Mouse (Mus musculus): ENCODE measurements around the gene Cbln3.

The Cbln3 gene

DNA sequence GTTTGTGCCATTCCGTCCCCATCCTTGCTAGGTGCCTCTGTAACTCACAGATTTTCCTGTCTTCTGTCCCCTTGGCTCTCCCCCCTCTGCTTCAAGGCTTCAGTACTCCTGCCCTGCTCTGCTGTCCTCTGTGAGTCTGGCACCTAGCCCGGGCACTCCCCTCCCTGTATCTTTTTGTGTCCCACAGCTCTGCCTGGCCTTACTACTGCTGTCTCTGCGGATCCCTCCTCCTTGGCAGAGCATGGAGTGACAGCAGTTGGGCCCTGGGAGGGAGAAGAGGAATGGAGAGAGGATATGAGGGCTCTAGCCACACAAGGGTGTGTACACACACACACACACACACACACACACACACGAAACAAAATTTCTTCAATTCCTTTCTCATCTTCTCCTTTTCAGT lies at the start of gene Cbln3:
Gene Cbln3 (minus strand): TSS at position 227 of the 400 bp plus-strand sequence.
- no peak for DNase-seq

DNA sequence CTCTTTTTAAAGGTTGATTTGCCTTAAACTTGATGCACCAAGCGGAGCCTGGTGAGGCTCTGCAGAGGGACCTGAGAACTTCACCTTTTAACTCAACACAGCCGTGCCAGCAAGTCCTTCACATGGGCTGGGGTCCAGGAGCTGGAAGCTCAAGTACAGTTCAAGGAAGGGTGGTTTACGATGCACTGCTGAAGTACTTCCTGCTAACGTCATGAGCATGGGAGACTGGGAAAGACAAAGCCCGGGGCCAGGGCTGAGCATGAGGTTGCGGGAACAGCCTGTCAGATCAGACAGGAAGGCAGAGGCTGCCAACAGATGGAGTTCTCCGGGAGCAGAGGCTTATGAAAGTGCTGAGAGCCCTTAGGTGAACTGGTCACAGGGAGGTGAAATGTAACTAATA lies 49.4 kb upstream of the Cbln3 start:
- DNase-seq: no peak

DNA sequence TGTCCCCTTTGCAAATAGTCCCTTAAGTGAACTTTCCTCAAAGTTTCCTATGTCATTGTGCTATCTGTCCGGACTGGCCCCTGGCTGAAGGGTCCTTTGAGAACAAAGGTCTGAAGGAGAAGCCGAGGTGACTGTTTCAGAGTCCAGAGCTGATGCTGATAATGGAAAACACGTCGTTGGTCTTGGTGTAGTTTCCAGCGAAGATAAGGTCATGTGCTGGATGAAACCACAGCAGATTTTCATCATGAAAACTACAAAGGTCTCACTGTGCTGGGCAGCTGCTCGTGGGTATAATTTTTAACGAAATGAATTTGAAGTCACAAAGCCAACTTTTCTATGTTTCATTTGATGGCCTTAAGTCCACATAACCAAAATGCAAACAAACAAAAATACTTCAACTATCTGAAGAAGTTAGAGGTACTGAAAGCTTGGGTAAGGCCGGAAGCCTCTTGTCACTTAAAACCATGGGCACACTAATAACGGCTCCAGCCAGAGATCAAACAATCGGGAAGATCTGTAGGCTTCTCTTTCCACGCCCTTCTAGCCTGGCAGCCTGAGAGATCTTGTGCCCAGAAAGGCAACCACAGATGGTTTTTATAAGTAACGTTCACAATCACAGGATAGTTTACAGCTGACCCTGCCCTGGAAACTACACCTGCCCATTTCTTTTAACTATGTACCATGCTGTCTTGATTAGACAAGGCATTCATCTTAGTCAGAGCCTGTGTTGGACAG lies 45.2 kb upstream of the Cbln3 start:
- no peak for DNase-seq

DNA sequence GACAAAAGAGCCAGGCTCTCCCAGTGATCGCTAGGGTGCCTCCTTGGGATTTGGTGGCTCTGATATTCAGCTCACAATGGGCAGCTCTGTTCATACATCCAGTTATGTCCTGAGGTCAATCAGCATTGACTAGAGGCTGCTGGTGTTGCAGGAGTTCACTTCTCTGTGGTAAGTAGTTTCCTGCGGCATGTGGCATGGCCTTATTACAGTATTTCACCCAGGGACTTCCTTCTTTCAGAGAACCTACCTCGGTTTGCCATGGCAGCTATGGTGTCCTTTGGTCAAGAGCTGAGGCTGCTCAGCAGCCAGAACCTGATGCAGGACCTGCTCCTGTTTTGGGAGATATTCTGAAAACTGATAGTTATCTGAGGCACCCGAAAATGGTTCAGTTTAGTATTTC lies 42.7 kb upstream of the Cbln3 start:
- DNase-seq: no peak

DNA sequence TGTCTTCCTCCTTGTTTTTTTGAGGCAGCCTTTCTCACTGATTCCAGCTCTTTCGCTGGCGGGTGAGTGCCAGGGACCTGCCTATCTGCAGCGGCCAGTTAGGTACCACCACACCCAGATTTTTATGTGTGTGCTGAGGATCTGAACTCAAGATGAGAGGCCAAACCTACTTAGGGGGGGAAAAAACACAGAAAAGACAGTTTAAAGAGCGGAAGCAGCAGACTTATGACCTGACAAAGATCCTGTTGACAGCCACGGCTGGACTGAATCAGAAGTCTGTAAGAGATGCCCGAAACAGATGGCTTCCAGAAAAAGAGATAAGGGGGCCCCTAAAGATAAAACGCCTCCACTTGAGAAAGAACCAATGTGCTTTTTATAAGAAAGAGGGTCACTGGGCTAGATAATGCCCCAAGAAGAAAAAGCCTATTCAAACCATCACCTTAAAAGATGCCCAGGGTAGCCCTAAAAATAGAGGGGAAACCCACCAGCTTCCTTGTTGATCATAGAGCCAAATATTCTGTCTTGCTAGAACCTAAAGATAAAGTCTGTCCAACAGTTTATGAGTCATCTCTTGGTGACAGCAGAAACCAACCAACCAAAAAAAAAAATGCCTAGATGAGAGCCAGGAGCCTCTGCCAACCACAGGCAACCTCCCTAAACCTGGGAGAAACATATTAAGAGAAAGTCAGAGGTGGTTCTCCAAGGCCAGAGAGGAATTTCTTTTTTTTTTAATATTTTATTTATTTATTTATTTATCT lies 38.5 kb upstream of the Cbln3 start:
- DNase-seq: no peak

DNA sequence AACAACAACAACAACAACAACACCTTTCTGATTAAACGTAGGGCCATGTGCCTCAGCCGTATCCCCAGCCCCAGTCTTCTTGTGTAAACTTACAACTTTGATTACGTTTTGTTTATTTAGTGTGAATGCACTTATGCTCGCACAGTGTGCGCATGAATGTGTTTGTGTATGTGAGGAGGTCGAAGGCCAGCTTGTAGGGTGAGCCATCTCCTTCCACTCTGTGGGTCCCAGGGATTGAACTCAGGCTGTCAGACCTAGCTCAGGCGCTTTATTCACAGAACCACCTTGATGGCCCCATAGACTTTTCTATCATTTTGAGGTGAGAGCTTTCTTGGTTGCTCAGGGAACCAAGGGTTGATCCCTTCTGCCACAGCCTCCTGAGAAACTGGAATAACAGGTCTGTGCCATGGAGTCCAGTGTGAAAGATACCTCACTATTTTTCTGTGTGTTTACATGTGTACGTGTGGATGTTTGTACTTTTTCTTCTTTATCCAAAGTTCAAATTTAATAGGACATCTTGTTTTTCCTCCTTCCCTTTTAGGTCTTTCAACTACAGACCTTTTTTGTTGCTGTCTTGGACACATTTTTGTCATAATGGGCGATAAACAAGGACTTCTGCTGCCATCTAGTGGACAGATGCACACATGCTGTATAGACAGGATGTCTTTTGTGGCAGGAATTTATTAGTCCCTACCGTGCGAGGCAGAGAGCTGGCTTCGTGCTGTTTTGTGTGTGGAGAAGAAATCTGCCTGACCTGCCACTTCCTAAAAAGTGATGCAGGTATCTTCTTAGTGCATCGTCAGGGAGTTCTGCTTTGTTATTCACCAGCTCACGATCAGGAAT lies 34.3 kb upstream of the Cbln3 start:
- DNase-seq: peak in 1 of 2 experiments; percentile 55

DNA sequence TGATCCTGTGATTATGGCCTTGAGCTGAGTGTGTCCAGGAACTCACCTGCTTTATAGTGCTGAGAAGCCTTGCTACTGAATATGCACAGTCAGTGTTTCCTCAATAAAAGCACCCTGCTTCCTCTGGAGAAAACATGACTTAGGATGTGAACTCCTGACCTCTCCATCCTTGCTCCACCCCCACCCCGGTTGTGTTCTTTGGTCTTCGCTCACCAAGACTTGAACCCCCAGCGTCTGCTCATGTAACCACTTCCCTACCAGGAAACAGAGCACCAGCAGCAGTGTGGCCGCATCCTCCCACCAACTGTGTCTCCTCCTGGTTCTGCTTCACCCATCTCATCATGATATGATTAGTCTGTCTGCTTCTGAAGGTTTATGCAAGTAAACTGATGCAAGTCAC lies 29.2 kb upstream of the Cbln3 start:
- DNase-seq: no peak

DNA sequence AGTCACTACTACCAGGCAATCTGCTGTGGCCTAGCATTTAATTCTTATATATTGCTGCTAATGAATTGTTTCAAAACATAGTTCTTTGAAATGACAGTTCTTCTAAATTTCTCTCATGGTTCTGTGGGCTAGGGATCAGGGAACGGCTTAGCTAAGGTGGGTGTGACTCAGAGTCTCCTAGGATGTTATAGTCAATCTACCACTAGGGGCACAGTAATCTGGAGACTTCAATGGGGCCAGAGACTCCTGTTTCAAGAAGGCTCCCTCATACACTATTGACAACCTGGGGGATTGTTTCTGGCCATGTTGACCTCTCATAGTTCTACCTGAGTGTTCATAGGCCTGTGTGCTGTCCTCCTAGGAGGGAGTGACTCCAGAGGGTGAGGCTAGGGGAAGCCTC lies 21.3 kb upstream of the Cbln3 start:
- DNase-seq: no peak

DNA sequence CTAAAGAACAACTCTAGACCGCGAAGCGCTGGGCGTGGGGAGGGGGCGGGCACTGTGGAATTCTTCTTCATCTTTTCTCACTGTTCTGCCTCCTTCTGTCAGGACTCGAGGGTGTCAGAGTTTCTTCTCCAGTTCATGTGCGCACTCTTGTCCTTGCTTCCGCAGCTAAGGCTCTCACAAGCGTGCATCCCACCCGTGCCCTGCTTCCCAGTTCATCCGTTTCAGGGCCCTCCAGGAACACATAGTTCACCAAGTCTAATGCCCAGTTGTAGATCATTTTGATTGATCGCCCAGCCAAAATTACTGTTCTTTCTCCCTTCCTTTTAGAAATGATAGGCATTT lies 16.2 kb upstream of the Cbln3 start:
- no peak for DNase-seq

DNA sequence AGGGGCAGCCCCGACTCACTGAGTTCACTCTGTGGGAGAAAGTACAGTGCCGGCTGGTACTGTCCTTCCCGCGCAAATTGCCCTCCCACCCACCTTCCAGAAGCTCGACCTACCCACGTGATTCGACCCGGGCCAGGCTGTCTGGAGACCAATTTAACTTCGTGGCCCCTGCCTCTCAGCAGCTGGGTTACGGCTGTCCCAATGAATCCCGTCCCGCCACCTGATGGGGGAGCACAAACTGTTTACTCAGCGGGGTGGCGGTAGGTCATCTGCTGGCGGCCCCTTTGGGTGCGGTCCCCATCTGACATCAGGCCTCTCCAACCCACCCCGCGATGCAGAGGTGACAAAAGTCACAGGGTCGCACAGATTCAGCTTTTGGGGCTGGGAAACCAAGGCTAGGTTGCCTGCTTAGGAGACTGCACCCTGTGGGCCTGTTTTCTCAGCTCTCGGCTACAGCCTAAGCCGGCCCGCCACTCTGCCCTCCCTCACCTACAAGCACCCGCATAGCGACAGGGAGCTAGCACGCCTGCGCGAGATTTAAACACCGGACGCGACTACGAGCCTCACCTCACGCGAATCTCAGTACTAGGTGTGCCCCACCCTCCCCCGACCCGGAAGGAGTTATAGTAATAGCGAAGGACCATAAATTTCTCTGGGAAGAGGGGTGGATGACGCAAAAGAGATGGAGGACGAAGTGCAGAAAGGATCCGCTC lies 15.7 kb upstream of the Cbln3 start, which contains the start of gene Sdr39u1:
Gene Sdr39u1 (minus strand): TSS at position 593 of the 713 bp plus-strand sequence.
- peak; percentile 77 for DNase-seq

DNA sequence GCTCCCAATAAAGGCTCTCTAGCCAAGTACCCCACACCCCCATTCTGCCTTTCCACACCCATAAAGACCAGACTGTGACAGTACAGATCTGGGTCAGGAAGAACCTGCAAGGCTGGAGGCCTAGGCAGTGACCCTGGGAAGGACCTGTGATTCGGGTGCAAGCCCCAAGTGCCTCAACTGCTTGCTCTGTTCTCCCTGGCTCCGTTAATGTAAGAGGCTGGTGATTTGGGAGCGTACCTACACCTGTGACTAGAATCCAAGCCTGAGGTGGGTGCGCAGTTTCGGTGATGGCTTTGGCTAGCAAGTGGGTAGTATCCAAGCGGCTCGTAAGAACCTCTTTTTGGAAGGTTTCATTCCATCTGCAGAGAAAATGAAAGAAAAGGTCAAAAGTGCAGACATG lies 14.8 kb upstream of the Cbln3 start:
- no peak for DNase-seq

DNA sequence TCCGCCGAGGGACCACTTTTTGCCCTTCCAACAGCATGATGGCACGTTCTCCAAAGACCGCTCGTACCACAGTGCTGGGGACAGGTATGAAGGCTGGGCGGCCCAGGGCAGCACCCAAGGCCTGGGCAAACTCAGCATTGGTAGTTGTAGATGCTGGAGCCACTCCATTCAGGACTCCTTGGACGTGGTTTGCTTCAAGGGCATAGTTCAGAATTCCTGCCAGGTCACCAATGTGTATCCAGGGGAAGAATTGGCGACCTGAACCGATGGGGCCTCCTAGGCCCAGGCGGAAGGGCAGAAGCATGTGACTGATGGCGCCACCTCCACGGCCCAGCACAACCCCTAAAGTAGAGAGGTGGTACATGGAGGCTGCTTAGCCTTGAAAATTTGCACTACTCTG lies 13.5 kb upstream of the Cbln3 start:
- DNase-seq: no peak

DNA sequence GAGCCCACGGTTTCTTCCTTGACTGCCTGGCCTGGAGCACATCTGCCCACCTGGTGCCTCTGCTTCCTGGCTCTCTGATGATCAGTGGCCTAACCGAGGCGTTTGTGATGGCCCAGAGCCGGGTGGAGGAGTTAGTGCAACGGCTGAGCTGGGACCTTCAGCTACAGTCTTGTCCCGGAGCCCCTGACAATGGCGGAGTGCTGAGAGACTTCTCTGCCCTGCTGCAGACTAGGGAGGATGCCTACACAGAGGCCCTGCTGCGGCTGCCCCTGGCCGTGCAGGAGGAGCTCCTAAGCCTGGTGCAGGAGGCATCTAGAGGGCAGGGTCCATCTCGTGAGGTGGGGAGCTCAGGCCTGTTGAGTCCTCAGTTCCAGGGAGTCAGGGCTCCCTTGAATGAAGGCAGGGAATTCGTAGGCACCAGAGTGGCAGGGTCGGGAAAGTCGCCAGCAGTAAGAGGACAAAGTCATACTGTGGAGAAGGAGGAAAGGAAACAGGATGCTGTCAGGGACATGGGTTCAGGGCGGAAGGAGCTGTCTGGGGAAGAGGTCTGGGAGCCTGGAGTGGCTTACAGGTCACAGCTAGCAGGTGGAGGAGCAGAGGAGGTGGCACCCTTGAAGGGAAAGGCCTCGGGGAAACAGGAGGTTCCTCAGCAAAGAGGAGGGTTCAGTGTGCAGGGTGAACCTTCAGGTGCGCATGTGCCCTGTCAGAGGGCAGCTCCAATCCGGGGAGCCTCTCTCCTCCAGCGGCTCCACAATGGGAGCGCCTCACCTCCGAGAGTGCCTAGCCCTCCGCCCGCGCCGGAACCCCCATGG lies 2.6 kb upstream of the Cbln3 start:
- DNase-seq: no peak

DNA sequence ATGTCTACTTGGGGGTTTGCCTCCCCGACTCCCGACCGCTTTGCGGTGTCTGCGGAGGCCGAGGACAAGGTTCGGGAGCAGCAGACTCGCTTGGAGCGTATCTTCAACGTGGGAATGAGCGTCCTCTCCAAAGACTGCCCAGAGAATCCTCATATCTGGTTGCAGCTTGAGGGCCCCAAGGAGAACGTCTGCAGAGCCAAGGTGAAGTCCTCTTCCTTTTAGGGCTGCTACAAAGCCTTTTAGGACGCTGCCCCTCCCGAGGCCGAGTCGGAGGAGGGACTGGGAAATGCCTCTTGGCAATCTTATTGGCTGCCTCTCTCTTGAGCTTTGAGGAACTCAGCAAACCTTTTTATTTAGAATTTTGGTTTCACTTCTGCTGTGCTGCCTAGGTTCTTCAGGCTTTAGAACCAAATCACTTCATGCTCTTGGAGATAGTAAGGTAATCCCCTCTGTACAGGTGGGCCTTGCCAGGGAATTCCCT lies 1.6 kb upstream of the Cbln3 start:
- DNase-seq: peak; percentile 65 to 69

DNA sequence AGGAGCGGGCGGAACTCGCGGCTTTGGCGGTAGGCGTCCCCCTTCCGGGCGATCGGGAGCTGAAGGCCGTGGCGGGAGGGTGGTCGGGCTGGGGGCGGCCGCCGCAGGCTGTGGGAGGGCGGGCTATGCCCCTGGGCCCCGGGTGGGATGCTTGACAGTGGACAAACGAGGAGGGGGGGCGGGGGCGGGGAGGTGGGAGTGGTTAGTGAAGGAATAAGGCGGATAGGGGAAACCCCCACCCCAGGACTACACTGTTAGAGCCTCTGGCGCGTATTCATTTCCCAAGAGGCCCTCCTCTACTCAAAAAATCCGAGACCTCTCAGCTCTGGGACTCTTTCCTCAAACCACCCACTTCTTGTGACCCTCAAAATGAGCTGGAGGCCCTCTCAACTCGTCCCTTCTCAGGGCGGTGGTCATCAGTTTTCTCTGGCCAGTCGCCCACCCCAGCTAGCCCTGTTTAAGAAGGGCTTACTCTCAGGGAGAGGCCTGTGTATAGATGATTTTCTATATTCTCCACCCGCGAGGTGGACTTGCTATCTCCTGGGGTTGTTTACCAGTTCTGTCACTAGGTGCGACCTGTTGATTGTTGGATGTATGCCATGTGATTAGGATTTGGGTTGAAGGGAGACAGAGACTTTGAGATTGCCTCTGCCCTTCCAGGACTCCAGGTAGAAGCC lies 1.1 kb upstream of the Cbln3 start:
- DNase-seq: peak in 1 of 2 experiments; percentile 31

DNA sequence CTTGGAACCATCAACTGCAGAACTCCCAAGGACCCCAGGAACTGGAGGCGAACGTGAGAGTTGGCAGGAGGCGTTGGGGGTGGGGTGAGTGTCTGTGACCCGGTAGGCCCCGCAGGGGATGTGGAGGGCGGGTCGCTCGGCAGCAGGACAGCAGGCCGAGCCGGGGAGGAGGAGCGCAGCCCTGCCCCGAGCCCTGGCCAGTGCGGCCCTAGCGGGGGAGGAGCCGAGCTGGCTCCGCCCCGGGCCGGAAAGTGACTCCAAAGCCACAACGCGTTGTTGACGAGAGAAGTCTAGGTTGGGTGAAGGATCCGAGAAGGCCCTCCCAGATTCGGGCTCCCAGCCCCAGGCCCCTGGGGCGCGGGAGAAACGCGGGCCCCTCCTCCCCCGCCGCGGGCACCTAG lies 521 bp upstream of the Cbln3 start, which contains the start of gene Khnyn:
Gene Khnyn (plus strand): TSS at position 235 of the 401 bp plus-strand sequence.
- DNase-seq: peak; percentile 84 to 87

DNA sequence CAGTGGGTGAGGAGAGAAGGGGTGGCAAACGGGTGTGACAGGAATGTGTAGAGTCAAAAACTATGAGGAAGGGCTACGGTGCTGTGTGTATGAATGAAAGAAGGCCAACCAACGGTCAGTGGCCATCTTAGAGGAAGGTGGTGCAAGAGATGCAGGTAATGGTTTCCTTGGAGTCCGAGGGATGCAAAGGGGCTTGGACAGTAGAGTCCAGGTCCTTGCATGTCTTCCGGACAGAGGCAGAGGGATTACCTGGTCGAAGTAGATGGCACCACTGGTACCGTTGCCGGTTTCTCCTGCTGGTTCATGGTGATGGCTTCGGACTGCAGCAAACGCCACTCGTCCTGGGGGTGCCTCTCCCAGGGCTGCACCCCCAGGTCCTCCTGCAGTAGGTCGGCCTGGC lies 529 bp downstream of the Cbln3 start:
- DNase-seq: no peak

DNA sequence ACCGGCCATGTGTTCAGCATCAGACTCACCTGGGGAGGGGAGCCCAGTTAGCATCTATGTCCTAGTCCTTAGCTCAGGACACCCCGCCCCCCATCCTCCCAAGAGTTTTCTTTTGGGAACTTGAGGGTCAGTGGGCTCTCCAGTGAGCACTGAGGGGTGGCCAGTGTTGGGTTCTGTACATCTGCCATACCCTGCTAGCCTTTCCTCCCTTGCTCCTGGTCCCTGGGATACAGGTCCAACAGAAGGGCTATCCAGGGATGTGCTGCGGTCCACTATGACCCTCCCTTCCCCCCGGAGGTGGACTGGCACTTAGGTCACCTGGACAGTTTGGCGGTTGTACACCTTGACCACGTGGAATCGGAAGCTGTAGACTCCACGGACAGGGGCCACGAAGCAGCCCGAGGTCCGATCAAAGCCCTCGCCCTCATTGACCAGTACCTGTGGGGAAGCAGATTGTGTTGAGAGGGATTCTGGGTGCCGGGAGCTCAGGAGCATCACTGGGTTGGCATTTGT lies 987 bp downstream of the Cbln3 start:
- no peak for DNase-seq

DNA sequence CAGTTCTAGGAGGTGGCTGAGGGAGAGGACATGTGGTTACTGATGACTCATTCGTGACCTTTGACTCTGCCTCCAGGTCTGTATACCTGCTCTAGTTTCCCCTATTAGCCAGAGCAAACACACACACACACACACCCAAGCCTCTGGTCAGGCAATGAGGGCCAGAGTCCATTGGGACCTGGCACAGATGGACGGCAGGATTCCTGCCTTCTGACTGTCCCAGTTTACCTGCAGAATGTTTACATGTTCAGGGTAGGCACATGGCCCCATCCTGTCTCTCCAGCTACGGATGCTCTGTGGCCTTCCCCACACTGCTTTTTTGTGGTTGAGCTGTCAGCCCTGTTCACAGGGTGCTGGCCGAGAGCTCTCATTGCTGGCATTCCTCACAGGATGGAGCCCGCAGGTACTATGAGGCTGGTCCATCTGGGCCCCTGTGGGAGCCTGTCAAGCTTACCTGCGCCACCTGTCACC lies 2.0 kb downstream of the Cbln3 start:
- DNase-seq: no peak

DNA sequence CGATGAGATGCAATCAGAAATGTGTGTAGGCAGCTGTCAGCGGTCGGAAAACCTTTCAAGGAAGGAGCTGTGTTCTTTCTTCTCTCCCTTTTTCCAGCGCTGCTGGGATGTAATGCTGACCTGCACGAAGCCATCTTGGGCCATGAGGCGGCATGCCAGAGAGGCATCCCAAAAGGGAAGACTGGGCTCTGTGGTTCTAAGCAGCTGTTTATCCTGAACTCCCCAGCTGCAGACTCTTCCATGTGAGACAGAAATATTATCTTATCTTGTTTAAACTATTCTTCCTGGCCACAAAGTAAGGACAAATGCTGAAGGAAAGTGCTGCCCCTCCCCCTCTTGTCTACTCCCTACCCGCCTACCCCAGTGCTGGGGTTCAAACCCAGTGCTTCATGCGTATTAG lies 3.2 kb downstream of the Cbln3 start:
- no peak for DNase-seq

DNA sequence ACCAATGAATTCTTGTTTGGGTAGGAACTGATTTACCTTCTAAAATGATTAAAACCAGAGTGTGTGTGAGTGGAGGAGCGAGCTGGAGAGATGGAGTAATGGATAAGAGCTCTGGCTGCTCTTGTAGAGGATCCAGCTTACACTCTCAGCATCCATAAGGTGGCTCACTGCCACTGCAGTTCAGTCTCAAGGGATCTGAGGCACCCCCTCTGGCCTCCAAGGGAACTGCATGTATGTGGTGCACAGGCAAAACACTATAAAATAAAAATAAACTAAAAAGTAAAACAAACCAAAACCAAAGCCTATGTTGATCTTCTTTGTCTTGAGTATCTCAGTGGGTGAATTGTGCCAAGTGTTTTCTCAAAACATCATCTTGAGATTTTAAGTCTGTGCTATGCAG lies 4.6 kb downstream of the Cbln3 start:
- peak; percentile 49 to 79 for DNase-seq
